Mouse (Mus musculus) stomach, postnatal 0 days (tissue): ENCODE data around the gene Cdh11.

ENCODE experiments used
- CTCF ChIP-seq: IDR thresholded peaks from 2 replicates; pipeline ENCODE4 v1.5.1; 2016; ENCODE audit warnings: antibody characterized with exemption, low read depth, mild to moderate bottlenecking, moderate library complexity
- EP300 ChIP-seq: optimal IDR thresholded peaks from 2 replicates; pipeline ENCODE3; 2016; ENCODE audit warnings: antibody characterized with exemption

DNA sequence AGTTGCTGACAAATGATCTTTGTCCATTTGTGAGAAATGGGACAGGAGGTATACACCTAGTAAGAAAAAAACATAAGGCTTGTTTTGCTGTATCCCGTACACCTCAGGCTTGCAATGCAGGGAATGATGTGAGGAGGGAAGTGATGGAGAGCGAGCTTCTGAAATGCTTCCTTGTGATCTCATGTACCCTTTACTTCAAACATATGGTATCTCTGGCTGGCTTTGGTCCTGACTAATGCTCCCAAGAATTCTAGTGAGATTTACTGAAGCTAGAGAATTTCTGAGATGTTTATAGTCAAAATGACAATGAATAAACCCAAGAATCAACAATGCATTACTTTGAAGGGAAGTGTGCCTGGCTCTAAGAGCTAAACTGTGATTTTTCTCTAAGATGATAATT, 14.0 kb downstream of the Cdh11 start:
- TF ChIP-seq CTCF = no peak
- TF ChIP-seq EP300 = no peak
